Mouse (Mus musculus): ENCODE results near the gene Ikbkg.
"Not testable (repeated sequence)": the region's sequence is repeated elsewhere in the genome, so short reads cannot be mapped to it uniquely, and the experiment has no call there.

Gene Ikbkg

DNA sequence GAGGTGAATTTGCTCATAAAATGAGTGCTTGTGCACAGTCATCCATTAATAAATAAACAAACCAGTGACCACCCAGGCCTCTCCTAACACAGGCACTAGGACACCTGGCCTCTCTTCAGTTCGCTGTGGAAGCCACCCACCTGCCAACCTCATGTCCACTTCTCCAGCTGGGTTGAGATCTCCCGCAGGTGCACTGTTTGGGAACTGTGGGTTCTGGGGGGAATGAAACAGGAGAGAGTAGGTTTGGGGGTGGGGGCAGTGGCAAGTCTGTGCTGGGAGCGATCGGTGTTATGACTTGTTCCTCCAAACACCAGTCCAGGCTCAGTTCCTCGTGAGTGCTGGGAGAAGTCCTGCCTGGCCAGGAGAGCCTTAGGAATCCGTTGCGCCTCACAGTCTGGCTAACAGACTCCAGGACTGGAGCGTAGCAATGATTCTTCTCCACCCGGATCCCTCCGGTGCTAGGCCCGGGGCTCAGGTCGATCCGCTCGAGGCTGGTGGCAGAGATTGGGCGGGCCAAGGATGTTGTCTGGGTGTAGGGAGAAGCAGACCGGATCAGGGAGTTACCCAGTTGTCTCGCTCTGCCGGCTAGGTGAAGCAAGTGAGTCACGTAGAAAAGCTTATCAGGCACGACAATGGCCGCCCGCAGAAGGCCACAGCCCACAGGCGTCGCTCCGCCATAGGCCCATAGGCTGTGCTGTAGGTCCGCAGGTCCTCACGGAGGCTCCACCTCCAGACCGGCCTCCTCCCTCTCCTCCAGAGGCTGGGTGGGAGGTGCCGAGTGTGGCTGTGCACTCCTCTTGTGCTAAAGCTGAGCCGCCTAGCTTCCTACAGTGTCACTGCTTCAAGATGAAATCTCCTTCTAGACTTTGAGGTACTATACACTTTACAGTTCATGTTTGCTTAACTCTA lies at the start of gene Ikbkg, which contains the start of gene Fam3a:
Ikbkg (plus strand) TSS at position 756 of the 909 bp plus-strand sequence.
Fam3a (minus strand) TSS at position 738 of the 909 bp plus-strand sequence.
- peak; percentile 79 for DNase-seq (ENCODE audit: low spot score)

DNA sequence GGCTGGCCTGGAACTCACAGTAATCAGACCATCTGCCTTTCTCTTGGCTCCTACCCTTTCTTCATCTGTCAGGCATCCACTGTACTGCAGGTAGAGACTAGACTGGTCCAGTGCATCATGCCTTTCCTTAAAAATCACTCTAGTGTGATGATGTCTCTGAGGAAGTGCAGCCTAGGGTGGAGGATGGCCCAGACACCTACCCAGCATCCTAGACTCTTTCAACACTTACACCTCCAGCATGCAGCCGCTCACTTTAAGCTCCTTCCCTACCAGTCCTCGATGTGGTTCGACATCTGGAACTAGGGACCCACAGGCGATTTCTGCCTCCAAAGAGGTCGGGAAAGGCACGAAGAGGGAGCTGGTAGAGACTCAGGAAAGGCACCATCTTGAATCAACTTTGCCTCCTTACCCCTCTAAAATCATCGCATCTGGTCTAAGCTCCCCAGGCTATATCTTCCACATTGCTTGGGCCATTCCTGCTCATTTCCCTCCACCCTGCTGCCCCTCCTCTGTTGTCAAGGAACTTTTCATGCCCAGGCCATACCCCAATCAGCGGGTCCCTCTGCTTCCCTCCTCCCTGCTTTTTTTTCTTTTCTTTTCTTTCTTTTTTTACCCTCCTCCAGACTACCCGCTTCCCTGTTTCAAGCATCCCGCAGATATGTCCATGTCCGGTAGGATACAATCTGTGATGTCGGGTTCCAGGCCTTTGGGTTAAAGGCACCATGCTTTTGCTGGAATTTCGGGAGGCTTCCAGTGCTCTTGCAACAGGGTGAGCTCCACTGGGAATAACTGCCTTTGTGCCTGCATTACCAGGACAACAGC lies 40.2 kb upstream of the Ikbkg start:
- no peak for DNase-seq (ENCODE audit: low spot score)

DNA sequence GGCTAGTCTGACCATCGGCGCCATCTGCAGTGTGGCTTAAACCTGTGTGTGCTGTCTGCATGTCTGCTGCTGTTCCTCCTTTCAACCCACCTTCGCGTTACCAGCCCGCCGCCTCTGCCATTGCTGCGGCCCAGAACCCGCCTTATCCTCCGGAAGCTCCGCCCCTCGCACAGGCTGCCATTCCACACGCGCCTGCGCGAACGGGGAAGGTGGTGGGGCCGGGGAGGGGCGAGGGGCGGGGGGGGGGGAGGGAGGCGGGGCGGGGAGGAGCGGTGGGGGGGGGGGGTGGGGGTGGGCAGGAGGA lies 39.7 kb upstream of the Ikbkg start, which contains the start of gene Lage3:
Lage3 (minus strand) TSS at position 152 of the 304 bp plus-strand sequence.
- DNase-seq (ENCODE audit: low spot score) = peak; percentile 78

DNA sequence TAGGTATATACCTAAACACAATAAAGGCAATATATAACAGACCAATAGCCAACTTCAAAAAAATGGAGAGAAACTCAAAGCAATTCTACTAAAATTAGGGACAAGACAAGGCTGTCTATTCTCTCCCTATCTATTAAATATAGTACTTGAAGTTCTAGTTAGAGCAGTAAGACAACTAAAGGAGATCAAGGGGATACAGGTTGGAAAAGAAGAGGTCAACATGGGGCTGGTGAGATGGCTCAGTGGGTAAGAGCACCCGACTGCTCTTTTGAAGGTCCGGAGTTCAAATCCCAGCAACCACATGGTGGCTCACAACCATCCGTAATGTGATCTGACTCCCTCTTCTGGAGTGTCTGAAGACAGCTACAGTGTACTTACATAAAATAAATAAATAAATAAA lies 36.0 kb upstream of the Ikbkg start:
- DNase-seq (ENCODE audit: low spot score) = not testable (repeated sequence)

DNA sequence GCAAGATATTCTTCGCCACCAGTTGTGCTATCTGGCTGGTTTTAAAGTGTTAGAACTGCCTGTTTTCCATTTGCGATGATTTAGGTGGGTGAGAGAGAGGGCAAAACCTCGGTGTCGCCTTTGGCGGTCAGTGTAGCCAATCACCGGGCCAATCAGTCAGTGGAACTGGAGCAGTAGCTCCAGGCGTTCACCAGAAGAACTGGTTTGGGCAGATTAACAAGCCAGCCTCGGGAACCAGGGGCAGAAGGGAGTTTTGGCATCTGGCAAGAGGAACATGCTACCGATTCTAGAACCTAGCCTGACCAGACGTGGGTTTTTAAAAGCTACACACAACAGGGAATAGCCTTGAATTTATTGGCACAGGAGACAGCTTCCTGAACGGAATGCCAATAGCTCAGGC lies 33.9 kb upstream of the Ikbkg start:
- DNase-seq (ENCODE audit: low spot score) = no peak

DNA sequence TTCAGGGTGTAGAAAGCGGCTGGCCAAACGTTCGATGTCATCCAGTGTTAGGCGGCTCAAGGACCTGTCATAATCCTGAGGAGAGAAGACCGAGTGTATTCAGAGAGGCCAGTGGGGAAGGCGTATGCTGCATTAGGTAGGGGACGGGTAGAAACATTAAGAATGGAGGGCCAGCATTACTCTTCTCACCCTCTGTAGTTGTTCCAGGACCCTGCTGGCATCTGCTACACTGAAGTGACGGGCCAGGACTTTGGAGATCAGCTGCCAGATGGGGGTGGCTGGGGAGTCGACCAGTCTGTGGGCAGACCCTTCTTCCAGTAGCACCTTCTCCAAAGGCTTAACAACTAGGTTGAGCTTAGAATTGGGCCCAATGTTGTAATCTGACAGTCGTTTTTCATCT lies 25.6 kb upstream of the Ikbkg start:
- DNase-seq (ENCODE audit: low spot score) = no peak

DNA sequence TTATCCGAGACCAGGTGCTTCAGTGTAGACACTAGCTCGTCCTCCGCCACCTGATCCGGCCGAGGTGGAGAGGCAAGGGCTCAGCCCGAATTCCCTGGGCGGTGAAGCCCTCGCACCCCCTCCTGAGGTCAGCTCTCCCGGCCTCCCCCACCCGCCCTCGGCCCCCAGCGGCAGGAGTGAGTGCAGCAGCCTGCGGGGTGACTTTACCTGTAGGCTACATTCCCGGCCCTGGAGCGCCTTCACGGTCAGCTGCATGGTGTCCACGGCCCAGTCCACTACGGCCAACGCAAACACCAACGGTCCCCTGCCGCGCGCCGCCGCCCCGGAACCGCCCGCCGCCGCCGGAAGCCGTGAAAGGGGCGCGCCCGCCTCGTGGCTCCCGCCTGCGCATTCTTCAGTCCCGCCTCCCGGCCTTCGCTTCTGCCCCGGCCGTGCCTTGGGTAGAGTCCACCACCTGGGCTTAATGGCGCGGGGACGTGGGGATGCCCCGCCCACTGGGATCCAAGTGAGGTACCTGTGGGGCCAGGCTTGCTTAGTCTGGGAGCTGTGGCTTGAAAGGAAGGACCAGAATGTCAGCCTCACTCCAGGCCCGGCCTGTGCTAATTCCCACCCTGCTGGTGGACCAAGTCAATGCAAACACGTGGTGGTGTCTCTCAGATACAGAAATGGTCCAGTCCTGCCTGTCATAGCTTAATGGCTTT lies 24.7 kb upstream of the Ikbkg start:
- peak; percentile 49 for DNase-seq (ENCODE audit: low spot score)

DNA sequence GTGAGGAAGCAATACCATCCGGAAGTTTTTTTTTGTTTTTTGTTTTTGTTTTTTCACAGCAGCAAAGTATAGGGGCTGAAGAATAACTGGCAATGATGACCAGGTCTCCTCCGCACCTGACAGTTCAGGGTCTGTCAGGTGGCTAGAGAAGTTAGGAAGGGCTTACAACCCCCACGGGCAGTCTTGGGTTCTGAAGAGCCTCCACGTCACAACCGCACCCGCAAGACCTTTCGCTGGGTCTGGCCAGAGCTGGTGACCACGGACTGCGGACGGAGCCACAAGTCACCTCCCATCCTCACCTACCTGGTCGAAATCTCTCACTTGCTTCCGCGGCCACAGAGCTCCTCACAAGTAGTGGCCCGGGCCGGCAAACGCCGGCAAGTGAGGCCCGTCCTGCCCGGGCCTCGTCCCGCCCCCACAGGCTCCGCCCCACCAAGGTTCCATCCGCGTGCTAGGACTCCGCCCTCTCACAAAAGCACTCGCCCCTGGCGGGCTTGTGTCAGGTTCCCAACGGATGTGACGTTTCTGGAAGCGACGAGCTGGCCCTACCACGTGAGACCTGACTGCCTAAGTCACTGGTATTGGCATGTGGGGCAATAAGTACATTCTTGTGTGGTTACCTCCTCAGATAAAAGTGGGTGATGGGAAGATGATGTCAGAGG lies 20.1 kb upstream of the Ikbkg start, which contains the start of the genes Ubl4a and Slc10a3:
Ubl4a (minus strand) TSS at position 331 of the 662 bp plus-strand sequence.
Slc10a3 (minus strand) TSS at position 462 of the 662 bp plus-strand sequence.
- peak; percentile 82 for DNase-seq (ENCODE audit: low spot score)

DNA sequence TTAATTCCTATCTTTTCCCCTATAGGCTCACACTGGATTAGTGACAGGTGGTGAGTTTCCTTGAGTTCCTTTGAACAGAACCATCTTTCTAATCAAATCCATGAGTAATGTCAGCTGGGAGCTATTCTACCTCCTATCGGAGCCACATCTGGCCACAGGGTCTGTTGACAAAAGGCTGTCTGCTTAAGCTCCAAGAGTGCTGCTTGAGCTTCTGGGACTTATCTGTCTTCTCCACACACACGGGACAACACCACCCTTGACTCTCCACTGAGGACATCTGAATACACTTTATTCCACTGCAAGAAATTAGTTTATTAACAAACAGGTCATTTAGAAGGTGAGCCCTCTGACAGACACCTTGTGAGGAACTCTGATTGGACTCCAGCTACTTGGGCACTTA lies 8.6 kb upstream of the Ikbkg start:
- no peak for DNase-seq (ENCODE audit: low spot score)

DNA sequence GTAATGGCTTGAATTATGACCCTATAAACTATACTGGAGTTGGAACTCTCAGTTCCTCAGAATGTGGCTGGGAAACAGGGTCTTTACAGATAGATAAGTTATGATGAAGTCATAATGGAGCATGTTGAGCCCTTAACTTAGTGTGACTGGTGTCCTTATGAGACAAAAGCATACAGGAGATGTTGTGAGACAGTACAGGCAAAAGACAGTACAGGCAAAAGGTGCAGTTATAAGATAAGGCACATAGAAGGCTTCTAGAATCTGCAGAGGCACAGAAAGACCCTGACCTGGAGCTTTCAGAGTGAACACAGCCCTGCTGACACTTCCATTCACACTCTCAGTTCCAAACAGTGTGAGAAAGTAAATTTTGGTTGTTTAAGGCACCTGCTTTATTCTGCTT lies 4.9 kb upstream of the Ikbkg start:
- no peak for DNase-seq (ENCODE audit: low spot score)

DNA sequence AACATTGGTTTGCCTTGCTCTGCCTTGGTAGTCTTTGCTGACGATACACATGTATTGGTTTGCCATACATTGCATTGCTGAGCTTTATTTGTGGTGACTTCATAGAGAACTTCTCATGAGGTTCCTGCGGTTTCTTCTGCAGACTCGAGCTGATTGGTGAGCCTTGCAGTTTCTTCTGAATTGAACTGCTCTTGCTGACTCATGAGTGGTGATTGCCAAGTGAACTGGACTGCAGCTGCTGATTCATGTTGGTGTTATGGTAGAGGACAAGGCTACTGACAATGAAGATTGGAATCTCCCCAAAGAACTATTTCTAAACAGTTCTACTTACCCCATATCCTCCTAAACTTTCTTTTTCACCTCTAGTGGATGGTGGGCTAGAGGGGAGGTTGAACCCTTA lies 7.0 kb downstream of the Ikbkg start:
- no peak for DNase-seq (ENCODE audit: low spot score)

DNA sequence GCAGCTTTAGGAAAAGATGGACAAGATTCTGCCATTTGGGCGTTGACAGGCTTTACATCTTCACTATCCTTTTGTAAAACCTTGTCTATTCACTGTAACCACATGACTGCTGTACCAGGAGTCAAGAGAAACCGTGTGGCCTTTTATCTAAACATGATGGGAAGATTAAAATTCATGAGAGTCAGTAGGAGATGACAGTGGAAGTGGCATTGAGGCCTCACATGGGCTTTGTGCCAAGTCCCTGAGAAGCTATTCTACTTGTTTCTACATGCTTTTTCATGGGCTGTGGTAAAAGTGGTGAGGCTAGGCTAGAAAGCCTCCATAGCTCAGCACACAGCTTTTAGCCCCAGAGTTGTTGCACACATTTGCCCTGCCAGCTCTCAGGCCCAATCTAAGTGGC lies 15.2 kb downstream of the Ikbkg start:
- no peak for DNase-seq (ENCODE audit: low spot score)

DNA sequence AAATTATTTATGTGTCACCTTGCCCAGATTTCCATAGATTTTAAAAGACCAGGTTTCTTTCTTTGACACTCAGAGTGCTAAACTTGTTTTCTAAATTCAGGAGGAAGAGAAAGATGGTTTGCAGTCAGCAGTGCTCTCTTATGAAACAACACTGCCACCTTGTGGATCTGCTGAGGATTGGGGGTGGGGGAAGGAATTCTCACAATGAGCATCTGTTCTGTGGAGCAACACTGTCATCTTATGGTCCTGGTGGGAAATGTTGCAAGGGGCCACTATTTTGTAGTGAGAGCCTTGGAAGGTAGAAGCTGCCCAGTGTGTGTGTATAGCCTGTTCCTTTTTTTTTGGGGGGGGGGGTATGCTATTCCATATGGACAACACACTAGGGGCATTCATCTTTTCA lies 20.3 kb downstream of the Ikbkg start:
- peak; percentile 73 for DNase-seq (ENCODE audit: low spot score)

DNA sequence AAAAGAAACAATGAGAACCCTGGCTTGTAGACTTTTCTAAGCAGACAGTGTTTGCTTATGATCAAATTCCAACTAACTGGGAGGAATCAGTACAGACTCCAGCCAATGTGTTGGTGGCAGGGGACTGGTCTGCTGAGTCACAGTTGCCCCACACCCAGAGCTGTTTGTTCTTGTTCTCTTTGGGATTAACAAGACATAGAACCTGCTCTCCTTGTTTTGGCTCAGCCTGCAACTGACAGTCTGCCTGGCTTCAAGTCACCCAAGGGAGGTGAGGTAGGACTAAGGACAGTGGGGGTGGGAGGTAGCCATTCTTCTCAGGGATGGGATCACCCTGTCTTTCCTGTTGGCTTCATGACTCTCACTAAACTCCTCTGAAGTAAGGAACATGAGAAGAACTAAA lies 31.4 kb downstream of the Ikbkg start:
- DNase-seq (ENCODE audit: low spot score) = no peak

DNA sequence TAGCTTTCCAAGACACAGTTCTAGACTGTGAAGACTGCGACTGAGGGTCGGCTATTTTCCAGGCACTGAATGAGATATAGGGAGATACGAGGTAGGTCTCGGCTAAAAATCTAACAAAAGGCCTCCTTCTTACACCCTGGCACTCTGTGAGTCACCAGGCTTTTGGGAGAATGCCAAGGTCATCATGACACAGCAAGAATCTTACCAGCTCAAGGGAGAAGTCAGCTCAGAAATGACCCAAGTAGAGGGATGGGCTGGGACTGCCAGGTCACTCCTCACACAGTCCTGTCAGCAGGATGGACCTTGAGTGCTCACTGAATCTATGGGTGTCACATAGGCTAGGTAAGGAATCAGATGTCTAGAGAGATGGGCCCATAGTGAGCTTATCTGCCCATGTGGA lies 32.1 kb downstream of the Ikbkg start:
- DNase-seq (ENCODE audit: low spot score) = peak; percentile 34

DNA sequence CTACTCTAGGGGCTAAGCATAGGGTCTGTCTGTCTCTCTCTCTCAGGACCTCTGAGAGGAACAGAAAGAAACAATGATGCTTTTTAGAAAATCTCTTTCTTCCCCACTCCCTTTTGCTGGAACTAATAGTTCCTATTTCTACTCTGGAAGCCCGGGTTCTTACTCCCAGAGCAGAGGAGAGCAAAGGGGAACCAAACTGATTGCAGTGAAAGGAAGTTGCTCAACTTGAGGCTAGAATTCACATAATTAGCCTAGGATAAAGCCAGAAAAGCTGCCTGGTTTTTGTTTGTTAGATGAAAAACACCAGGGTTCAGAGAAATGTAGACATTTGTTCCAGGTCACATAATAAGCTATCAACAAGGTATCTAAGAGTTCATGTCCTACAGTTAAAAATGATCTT lies 33.2 kb downstream of the Ikbkg start:
- no peak for DNase-seq (ENCODE audit: low spot score)

DNA sequence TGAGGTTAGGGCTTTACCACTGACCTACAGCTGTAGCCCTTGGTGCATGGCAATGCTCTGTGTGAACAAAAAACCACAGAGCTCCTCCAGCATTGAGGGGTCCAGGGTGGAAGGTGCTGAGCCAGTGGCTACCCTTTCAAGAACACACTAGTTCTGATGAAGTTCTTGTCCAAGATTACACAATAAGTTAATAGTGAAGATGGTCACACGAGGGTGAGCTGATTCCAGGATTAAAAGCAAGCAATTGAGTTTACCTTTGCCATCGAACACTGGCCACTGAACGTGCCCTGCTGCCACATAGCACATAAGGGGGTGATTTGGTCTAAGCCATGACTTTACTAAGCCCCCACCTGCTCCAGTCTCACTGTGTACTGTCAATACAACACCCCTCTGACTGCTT lies 34.0 kb downstream of the Ikbkg start:
- DNase-seq (ENCODE audit: low spot score) = peak; percentile 6

DNA sequence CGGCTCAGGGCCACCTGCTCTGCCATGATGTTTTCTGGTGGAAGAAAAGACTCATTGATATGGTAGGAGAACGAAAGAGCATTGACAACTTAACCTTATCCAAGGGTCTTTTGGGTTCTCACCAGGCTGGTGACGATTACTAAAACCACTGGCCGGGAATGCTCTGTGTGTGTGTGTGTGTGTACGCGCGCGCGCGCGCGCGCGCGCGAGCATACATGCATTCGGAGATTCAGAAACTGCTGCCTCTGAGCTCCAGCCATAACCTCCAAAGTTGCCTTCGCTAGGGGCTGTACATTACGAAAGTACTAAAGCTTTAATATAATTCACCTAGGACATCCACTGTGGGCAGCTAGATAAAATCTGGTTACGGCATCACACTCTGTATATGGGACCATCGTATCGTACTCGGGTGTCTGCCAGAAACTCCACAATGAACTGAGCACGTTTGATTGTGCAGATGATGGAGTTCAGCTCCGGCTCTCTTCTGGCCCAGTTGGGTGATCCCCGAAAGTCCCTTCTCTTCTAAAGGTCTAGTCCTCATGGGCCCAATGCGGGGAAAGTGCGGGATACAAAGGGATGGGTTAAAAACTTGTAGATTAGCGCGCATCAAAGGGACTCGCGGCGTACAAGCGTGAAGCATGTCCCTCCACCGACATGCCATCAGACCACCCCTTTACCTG lies 35.2 kb downstream of the Ikbkg start:
- DNase-seq (ENCODE audit: low spot score) = no peak

DNA sequence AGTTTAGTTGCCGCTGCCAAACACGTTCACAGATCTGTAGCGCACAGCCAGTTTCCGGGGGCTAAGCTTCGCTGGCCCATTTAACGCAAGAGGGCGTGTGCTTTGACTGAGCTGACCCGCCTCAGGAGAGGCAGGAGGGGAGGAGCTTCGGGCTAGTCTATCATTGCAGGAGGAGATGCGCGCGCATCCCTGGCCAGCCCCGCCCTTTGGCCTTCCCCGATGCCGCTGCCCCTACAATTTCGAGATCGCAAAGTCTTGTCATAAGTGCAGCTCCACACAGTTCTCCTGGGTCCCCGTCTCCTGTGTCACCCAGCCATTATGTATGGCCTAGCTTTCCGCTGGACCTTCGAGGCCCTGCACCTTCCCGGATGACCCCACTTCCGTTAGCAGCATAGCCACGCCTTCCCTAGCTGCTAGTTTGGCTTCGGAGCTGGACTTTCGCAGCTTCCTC lies 35.8 kb downstream of the Ikbkg start, which contains the start of gene G6pdx:
G6pdx (minus strand) TSS at position 369 of the 451 bp plus-strand sequence.
- peak; percentile 90 for DNase-seq (ENCODE audit: low spot score)

DNA sequence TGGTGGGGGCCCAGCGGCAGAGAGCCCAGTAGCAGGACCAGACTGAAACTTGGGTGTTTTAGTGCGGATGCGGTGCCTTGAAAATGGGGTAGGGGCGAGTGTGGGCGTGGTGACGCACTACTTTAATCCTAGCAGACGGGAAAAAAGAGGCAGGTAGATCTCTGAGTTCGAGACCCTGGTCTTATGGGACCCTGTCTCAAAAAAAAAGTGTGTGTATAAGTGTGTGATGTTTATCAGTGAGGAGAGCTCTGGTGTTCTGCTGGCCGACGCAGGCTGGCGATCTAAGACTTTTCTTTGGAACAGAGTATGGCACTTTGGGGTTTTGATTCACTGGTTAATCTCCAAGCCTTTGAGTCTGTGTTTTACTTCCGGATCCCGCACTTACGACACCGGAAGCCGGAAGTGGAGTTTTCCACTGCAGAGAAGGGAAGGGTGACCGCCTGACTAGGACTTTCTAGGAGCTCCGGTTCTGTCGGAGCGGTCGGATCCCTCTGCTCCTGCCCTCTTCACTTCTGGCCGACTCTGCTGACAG lies 36.3 kb downstream of the Ikbkg start:
- peak; percentile 72 for DNase-seq (ENCODE audit: low spot score)

All from layer of hippocampus, adult 11-12 months (tissue).